Mouse (Mus musculus): Measurements from ENCODE around the gene Clca1.
A peak's percentile ranks its signal among the peaks of the same experiment; 100 is the strongest.
"Not testable (repeated sequence)": the region's sequence is repeated elsewhere in the genome, so short reads cannot be mapped to it uniquely, and the experiment has no call there.

The Clca1 gene

DNA sequence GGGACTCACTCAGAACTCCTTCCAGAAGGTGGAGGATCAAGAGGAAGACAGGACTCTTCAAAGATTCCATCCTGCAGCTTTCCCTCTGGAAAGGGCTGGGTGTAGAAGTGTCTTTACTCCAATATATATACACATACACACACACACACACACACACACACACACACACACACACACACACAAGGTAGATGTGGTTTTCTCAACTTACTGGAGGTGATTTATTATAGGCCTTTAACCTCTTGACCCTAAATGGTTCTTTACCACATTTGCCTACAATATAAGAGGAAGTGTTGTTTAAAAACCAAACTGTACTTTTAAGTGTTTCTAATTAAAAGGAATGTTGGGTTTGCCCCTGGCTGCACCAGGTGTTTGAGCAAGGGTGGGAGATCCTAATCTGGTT, at the start of gene Clca1:
Clca1 (minus strand) TSS at position 101 of the 400 bp plus-strand sequence.
- DNase-seq (ENCODE audit: low spot score in 2 of 2) = no peak

DNA sequence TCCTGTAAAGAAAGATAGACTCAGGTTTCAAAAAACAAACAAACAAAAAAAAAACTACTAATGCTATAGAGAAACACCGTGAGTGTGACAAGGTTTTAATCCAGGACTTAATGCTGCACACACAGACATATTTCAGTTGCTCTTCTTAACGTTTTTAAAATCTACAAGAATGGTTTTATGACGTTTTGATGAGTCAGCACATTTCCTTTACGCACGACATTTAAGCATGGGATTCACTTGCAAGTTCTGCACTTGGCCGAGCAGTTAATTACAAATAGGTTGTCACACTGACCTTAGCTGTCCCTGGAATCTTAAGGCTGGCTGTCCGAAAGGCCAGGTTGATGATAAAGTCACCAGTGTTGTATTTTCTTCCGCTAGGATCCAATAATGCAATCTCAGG, 48.3 kb upstream of the Clca1 start:
- DNase-seq (ENCODE audit: low spot score in 2 of 2) = no peak

DNA sequence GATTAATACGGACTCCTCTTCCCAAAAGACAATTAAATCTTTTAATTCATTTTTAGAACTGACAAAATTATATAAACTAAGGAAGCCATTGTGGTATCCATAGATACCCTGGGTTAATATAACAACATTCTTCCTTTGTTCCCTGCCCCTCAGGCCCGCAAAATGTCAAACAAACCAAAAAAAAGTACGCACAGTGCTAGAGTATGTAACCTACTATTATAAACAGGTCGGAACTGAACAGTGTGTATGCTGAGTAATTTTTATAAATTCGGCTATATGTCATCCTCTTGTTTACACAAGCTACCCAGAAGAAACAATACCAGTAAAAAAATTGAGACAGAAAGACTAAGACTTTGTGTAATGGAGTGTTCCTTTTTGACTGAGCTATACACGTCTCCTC, 45.8 kb upstream of the Clca1 start:
- no peak for DNase-seq (ENCODE audit: low spot score in 2 of 2)

DNA sequence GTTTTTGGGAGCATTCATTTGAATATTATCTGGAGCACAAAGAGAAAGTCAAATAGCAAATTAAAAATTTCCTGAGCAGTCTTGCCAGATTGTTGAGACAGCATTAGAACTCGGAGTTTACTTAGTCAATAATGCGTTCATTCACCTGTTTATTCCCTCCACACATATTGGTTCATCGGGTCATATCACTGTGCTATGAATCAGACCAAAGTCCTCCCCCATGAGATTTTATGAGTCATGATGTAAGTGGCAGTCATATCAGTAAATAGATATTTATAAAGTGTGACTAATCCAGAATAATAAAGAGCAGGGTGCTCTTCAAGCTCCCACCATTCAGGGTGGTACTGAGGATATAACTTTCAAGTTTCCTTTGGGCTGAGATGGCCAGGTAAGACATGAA, 39.8 kb upstream of the Clca1 start:
- no peak for DNase-seq (ENCODE audit: low spot score in 2 of 2)

DNA sequence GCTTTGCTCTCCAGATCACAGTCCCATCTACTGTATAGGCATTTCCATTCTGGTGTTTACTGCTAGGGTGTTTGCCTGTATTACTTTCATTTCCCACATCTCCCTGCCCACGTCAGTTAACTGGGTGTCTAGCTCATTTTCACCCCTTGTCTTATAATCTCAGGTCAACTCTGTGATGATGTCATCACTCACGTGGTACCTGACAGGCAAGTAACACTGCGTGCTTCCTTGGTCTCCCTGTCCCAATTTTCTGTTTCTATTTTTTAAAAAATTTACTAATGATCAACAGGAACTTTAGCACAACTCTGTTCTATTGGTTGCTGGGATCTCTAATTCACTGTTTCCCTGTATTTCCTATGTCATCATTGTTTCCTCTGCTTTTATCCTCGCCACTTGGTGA, 36.4 kb upstream of the Clca1 start:
- DNase-seq (ENCODE audit: low spot score in 2 of 2) = no peak

DNA sequence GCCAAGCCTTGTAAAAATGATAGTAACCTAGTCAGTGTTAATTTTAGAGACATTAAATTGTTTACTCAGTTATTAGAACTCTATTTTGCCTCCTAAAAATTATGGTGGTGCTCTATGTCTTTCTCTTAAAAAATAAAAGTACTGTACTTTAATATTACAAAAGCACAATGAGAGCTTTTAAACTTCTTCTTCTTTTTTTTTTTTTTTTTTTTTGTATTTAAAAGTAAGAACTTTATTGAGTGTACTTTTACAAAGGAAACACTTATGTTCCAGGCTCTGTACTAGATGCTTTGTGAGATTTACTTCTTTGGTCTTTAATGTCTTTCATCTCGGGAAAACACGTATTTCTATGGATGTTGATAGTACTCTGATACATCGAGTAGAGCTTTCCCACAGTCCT, 22.6 kb upstream of the Clca1 start:
- not testable (repeated sequence) for DNase-seq (ENCODE audit: low spot score in 2 of 2)

DNA sequence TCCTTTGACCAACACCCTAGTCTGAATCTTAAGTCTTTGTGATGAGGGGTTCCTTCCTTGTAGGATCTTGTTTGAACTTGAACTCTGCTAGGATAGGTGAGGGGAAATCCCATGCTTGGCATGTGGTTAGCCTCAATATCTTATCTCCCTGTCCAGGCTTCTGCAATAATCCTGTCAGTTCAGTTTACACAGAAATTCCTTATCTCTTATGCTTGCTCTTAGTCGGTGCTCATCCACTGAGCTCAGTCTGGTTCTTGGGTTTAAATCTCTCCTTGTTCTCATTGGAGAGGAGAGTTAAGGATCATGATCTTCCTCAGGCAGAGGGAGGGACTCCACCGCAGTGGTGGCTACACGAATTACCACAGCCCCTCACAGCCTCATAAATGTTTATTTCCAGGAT, 17.2 kb upstream of the Clca1 start:
- no peak for DNase-seq (ENCODE audit: low spot score in 2 of 2)

DNA sequence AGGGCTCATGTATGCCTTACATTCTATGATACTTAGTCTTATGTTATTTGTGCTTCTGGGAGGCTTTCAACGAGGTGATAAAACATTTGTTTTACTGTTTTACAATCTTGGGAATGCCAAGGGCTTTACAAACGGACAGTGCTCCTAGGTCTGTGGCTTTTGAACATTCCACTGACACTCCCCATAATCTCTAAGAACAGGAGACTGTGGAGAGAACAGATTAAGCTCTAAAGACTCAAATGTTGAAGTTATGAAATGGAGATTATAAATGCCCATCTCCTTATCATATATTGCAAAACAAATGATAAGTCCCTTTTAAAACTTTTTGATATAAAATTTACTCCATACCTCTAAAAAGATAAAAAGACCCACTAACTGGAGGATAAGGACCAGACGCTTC, 6.2 kb upstream of the Clca1 start:
- no peak for DNase-seq (ENCODE audit: low spot score in 2 of 2)

DNA sequence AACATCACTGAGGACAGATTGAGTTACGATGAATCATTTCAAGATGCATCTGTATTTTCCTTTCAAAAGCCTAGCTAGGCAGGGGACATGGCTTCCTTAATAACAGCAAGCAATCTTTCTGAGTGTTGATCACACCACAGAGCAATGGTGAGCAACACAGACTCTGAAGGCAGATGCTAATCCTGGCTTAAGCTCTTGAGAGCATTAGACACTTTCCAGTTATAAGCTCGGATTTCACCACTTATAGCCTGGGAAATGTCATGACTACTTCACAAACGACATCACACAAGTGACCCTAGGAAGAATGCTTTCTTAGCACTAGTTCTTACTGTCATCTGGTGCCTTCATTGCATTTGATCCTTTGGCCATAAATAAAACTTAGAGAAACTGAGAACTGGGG, 4.5 kb downstream of the Clca1 start:
- no peak for DNase-seq (ENCODE audit: low spot score in 2 of 2)

DNA sequence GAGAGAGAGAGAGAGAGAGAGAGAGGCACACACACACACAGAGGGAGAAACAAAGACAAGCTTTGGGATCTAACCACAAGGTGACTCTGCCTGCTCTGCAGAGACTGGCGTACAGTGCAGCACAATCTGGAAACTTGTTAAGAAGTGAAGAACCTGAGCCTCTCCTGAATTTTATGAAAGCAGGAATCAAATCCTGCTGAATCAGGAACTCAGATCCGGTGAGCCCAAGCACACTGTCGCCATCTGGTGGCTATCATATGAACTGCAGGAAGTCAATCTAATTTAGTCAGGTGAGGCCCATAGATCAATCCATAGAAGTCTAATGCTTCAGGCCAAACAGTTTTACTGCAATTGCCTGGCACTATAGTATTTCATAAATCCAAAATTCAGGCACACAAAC, 5.8 kb downstream of the Clca1 start:
- peak in 1 of 2 experiments; percentile 32 for DNase-seq (ENCODE audit: low spot score in 2 of 2)

DNA sequence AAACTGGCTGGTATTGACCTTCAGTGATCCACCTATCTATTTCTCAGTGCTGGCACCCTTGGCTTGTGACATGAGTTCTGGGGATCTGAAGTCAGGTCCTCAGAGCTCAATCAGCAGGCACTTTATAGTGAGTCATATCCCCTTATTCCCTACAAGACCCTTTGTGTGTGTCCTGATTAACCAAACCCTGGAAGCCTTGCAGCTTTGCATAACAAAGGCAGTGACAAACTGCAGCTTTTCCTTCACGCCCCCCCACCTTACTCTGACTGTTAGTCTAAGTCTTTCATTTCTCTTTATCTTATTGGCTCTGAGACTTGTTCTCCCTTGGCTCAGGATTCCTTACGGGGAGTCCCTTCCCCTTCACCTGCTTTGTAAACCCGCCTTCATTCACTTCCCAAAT, 14.8 kb downstream of the Clca1 start:
- DNase-seq (ENCODE audit: low spot score in 2 of 2) = no peak

DNA sequence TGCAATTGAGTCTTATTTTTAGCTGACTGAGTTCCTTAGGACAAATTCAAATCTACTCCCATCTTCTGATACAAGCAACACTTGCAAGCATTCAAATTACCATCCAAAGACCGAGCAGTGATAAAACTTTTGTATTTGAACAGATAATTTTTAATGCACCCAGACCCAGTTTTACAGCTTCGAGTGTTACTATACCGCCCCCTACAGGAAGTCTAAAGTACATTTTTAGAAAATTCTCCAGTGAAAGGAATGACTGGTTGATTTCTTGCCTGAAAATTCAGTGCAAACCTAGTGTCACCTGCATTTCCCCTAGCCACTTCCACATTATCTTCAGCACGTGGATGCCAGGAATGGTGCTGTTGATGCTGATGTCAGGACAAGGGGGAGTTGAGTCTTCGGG, 28.2 kb downstream of the Clca1 start:
- no peak for DNase-seq (ENCODE audit: low spot score in 2 of 2)

DNA sequence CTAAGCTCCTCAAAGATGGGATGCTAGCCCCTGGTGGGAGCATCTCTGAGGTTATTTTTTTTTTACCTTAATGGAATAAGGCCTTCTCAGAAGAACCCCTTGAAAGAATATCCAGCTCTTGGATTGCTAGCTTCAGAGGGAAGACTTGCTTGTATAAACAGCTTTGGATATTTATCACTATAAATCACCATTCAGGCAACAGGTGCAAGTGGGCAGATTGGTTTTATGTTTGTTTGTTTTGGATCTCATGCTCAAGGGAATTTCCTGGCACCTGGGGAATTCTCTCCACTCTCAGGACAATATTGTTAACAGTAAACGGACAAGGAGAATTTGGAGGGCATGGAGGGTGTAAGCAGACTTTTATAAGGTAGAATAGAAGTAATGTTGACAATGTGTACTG, 31.7 kb downstream of the Clca1 start:
- no peak for DNase-seq (ENCODE audit: low spot score in 2 of 2)

DNA sequence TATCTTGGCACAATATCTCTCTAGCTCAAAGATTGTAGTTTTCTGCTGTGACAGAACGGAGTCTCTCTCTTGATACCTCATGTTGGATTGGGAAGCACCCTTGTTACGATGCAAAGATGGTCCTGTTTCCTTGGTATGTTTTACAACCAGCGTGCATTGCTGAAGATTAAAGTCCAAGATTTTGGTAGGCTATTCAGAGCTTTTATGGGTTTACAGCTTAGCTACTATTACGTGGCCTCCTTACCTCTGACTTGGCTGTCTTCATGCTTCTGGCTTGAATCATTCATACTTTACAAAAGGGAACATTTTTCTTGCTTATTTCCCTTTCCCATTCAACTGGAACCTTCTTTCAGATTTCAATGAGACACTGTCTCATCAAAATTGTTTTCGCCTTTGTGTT, 39.5 kb downstream of the Clca1 start:
- DNase-seq (ENCODE audit: low spot score in 2 of 2) = no peak

DNA sequence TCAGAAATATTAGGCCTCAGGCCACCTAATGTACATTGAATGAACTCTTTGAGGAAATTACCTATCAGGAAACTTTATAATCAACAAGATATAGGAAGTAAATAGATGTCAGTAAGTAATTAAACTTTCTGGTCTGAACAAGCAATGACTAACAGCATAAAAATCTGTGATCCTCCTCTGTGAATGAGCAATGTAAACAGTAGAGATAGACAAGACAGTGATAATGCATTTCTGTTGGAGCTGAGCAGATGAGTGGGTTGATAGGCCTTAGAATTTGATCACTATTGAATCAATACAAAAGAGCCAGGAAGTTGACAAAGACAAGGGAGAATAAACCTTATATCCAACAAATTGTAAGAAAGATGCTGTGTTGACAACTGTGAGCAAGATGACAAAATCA, 40.0 kb downstream of the Clca1 start:
- DNase-seq (ENCODE audit: low spot score in 2 of 2) = no peak

DNA sequence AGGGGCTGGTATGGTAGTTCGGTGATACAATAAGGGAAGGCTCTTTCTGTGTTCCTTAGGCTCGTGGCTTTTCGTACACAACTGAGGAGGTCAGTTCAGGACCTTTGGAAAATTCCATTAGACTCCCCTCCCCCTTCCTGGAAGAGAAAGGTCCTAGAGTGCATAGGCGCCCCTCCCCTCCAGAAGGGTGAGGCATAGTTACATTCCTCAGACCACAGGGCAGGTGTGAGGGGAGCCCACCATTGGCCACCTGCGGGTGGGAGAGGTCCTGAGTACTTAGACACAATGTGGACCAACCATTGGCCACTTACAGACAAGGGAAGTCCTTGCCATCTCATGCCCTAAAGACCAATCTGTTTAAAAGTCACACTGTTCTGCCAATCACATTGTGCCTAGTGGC, 46.7 kb downstream of the Clca1 start:
- no peak for DNase-seq (ENCODE audit: low spot score in 2 of 2)

DNA sequence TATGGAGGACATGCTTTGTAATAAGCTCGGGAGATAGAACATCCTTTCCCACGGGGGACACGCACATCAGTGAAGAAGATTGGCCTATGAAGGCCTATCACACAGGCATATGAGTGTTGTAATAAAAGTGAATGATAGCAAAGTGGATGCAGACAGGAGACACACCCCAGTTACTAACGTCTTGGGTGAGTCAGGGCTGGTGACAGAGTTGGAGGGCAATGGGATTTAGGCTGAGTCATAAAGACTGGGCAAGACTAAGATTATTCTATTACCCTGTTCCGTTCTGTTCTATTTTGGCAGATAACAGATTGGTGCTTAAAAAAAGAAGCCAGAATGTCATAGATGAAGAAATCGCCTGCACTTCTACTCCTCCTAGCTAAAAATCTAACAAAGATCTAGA, 52.0 kb downstream of the Clca1 start:
- DNase-seq (ENCODE audit: low spot score in 2 of 2) = no peak

DNA sequence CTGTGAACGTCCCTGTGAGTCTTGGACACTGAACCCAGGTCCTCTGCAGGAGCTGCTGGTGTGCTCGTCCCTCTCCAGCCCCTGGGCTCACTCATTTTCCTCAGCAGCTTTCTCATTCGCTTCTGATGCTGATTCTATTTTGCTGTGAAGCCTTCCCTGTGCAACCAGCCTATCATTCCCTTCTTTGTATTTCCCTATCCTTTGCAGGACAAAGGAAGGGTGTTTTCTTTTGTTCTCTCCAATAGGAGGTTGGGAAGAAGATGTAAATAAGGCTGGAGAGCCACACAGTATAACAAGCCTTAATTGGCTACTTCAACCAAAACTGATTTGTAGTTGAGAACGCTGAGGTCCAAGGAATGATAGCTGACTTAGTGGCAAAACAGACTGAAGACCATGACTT, 54.9 kb downstream of the Clca1 start:
- no peak for DNase-seq (ENCODE audit: low spot score in 2 of 2)

DNA sequence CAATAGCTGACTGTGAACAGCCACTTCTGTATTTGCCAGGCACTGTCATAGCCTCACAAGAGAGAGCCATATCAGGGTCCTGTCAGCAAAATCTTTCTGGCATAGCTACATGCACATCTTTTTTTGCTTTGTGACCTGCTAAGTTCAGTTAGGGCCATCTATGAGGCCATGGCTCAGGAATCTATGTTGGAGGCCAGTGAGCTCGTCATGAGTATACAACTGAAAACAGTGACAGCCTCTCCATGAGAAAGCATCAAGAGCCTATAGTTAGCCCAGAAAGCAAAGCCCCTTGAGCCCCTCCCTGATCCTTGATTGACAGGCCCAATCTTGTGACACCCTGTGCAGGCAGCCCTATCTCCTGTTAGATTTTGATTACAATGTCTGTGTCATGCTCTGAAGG, 56.5 kb downstream of the Clca1 start:
- DNase-seq (ENCODE audit: low spot score in 2 of 2) = no peak

DNA sequence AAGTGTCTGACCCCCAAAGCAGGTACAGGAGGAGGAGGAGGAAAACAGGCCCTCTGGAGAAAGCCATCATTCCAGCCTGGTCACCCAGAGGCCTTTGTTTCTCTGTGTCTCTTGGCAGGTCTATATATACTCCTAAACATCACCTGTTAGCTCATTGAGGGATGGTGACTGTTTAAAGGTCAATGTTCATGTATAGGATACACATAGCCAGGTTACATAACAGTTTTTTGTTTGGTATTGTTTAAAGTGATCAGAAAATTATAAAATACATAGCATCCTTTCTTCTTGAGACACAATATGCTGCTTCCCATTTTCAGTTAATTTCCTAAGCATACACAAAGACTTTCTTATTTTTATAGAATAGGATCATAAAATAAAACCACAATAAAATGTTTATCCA, 57.6 kb downstream of the Clca1 start, which contains the start of gene Clca4a:
Clca4a (minus strand) TSS at position 101 of the 400 bp plus-strand sequence.
- no peak for DNase-seq (ENCODE audit: low spot score in 2 of 2)

DNA sequence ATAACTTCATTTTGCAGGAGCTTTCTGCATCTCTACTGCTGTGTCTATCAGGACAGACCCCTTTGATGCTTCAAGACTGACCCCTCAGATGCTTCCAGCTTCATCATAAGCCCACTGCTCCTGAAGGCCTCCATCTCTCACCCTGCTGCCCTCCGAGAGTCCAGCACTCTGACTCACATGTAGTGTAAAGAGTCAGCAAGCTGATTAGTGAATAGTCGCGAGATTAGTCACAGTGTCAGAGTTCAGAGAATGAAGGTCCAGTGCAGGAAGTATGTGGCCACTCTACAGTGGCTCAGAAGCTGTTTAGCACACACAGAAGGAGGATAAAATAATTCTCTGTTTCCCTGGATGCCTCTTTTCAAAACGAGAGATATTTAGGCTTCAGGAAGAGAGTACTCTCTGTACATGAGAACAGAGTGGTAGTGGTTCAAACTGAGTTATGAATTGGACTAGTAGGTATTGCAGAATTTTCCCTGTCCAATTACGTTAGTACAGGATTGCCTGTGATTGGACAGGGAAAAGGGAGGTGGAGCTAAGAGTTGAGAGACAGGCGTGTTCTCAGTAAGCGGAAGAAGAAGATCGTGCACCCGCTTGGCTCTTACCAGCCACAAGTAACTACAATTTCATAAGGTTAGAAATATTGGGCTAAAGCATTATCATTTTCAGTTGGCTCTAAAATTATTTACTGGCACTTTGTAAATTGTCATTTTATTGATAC, 60.9 kb downstream of the Clca1 start:
- no peak for DNase-seq (ENCODE audit: low spot score in 2 of 2)

DNA sequence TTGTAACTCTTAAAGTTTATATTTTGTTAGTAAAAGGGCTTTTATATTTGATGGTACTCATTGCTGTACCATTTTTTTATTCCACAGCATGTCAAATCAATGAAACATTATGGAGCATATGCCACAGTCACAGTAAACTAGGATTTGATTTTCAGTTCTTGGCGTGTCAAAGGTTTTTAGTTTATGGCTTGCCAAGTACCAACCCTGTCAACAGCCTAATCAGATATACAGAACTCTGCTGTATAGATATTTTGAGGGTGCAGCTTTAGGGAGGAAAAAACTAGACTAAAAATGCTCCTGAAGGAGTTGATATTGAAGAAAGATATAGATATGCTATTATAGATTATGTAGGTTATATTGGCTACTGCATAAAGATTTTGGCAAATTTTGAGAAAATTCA, 62.8 kb downstream of the Clca1 start:
- DNase-seq (ENCODE audit: low spot score in 2 of 2) = no peak

DNA sequence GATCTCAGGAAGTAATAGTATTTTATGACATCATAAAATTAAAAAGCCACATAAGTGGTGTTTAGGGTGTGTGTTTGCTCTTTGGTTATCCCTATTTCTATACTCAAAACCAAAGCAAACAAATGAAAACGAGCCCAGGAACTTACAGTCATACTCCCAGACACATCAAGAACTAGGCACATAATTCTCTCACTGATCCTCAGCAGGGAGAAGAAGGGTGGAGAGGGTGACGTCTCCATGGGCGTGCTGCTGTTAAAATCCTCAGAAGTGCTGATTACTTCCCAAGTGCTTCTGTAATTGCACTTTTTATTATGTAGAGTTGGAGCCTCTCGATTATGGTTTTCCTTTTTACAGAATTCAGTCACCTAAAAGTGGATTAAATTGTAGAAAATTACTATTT, 66.5 kb downstream of the Clca1 start:
- DNase-seq (ENCODE audit: low spot score in 2 of 2) = no peak

Data from frontal cortex, postnatal 14 days (tissue).